Mouse (Mus musculus) MEL (cell line): ENCODE results near the gene Slc41a3. TPM values are rescaled to one million over a fixed set of nuclear protein-coding genes. Genes with fewer than 3 reads are reported as not detected.

Experiments
- DNase-seq: peaks from one replicate; pipeline ENCODE4 v3.0.0; 2011; ENCODE audit warnings: low read depth, low spot score
- H3K27ac ChIP-seq: 2 replicates; pipeline ENCODE4 v1.5.1; 2012; ENCODE audit warnings: low read depth, mild to moderate bottlenecking, control low read depth, low read length, moderate library complexity; ENCODE audit not compliant: control insufficient read depth
- H3K27me3 ChIP-seq, 2 experiments: fragments of 150-350 bp in 1 of 2; sonication (generic) in 1 of 2; 2 replicates each; pipeline ENCODE4 v1.6.1; 2012; ENCODE audit warnings: low read length in 2 of 2, mild to moderate bottlenecking in 2 of 2, improper control_type of control experiment in 1 of 2, moderate library complexity in 1 of 2; ENCODE audit not compliant: insufficient read depth in 2 of 2, control insufficient read depth in 1 of 2
- H3K36me3 ChIP-seq, 2 experiments: 2 replicates each; pipeline ENCODE4 v1.6.1; 2012 to 2014; ENCODE audit warnings: low read length in 2 of 2, improper control_type of control experiment in 1 of 2, inconsistent platforms in 1 of 2, mild to moderate bottlenecking in 1 of 2; ENCODE audit not compliant: insufficient read depth in 2 of 2, control insufficient read depth in 1 of 2
- H3K4me1 ChIP-seq, 2 experiments: fragments of 150-350 bp in 1 of 2; sonication (generic) in 1 of 2; 2 replicates each; pipeline ENCODE4 v1.6.1; 2012; ENCODE audit warnings: low read length in 2 of 2, improper control_type of control experiment in 1 of 2, mild to moderate bottlenecking in 1 of 2; ENCODE audit not compliant: insufficient read depth in 2 of 2, control insufficient read depth in 1 of 2
- H3K4me3 ChIP-seq, 2 experiments: fragments of 150-350 bp in 1 of 2; sonication (generic) in 1 of 2; 2 replicates each; pipeline ENCODE4 v1.5.1; 2012; ENCODE audit warnings: low read depth in 2 of 2, low read length in 2 of 2, mild to moderate bottlenecking in 2 of 2, moderate library complexity in 2 of 2, control low read depth in 1 of 2, improper control_type of control experiment in 1 of 2; ENCODE audit not compliant: control insufficient read depth in 1 of 2, insufficient read depth in 1 of 2
- H3K79me2 ChIP-seq: 2 replicates; pipeline ENCODE4 v1.6.1; 2012; ENCODE audit warnings: mild to moderate bottlenecking, low read length, moderate library complexity; ENCODE audit not compliant: control insufficient read depth, poor library complexity, insufficient read depth
- H3K9ac ChIP-seq: 2 replicates; pipeline ENCODE4 v1.6.1; 2012; ENCODE audit warnings: low read depth, mild to moderate bottlenecking, control low read depth, low read length, moderate library complexity; ENCODE audit not compliant: control insufficient read depth, poor library complexity, severe bottlenecking
- H3K9me3 ChIP-seq: fragments of 150-350 bp; sonication (generic); replicated peaks from 2 replicates; pipeline ENCODE4 v1.6.1; 2012; ENCODE audit warnings: mild to moderate bottlenecking, low read length, improper control_type of control experiment, moderate library complexity; ENCODE audit not compliant: insufficient read depth
- BHLHE40 ChIP-seq: IDR thresholded peaks from 2 replicates; pipeline ENCODE4 v1.6.1; 2012; ENCODE audit warnings: low read depth, mild to moderate bottlenecking, inconsistent platforms, low read length, improper control_type of control experiment, borderline replicate concordance
- EP300 ChIP-seq, 2 experiments: IDR thresholded peaks; 2 replicates each; pipeline ENCODE4 v1.6.1; 2011; ENCODE audit warnings: improper control_type of control experiment in 2 of 2, low read length in 2 of 2, low read depth in 1 of 2, mild to moderate bottlenecking in 1 of 2
- GABPA ChIP-seq: IDR thresholded peaks from 2 replicates; pipeline ENCODE4 v1.6.1; 2012; ENCODE audit warnings: low read depth, mild to moderate bottlenecking, inconsistent platforms, low read length, improper control_type of control experiment, moderate library complexity
- JUND ChIP-seq: IDR thresholded peaks from 2 replicates; pipeline ENCODE4 v1.6.1; 2011; ENCODE audit warnings: low read depth, mild to moderate bottlenecking, improper control_type of control experiment, low read length
- MAFK ChIP-seq: IDR thresholded peaks from 2 replicates; pipeline ENCODE4 v1.6.1; 2011; ENCODE audit warnings: low read depth, mild to moderate bottlenecking, low read length, improper control_type of control experiment, borderline replicate concordance
- MAX ChIP-seq: IDR thresholded peaks from 2 replicates; pipeline ENCODE4 v1.6.1; 2011; ENCODE audit warnings: low read length, improper control_type of control experiment
- MEF2A ChIP-seq: IDR thresholded peaks from 2 replicates; pipeline ENCODE4 v1.6.1; 2014; ENCODE audit warnings: low read depth, mild to moderate bottlenecking, inconsistent platforms, low read length, improper control_type of control experiment; ENCODE audit not compliant: poor library complexity, insufficient replicate concordance, severe bottlenecking; ENCODE audit errors: extremely low read depth
- MYC ChIP-seq: IDR thresholded peaks from 2 replicates; pipeline ENCODE4 v1.6.1; 2011; ENCODE audit warnings: low read depth, mild to moderate bottlenecking, low read length, improper control_type of control experiment, moderate library complexity
- TAL1 ChIP-seq: IDR thresholded peaks from 2 replicates; pipeline ENCODE4 v1.6.1; 2012; ENCODE audit warnings: mild to moderate bottlenecking, inconsistent platforms, low read length, moderate library complexity, mixed read lengths
- USF1 ChIP-seq: IDR thresholded peaks from 2 replicates; pipeline ENCODE4 v1.6.1; 2014; ENCODE audit warnings: low read depth, mild to moderate bottlenecking, inconsistent platforms, low read length, improper control_type of control experiment, moderate library complexity
- USF2 ChIP-seq, 2 experiments: IDR thresholded peaks; 2 replicates each; pipeline ENCODE4 v1.6.1; 2011 to 2012; ENCODE audit warnings: improper control_type of control experiment in 2 of 2, low read length in 2 of 2, borderline replicate concordance in 1 of 2, inconsistent platforms in 1 of 2, low read depth in 1 of 2, mild to moderate bottlenecking in 1 of 2; ENCODE audit not compliant: insufficient read depth in 1 of 2
- ZKSCAN1 ChIP-seq: IDR thresholded peaks from 2 replicates; pipeline ENCODE4 v1.6.1; 2012; ENCODE audit warnings: low read depth, mild to moderate bottlenecking, inconsistent platforms, low read length, improper control_type of control experiment, moderate library complexity
- polyA plus RNA-seq, 2 experiments: library from polyadenylated mRNA; stranded (reverse) in 1 of 2; unstranded in 1 of 2; fragments of >175 nt in 1 of 2; fragments of >200 nt in 1 of 2; gene quantifications; 2 replicates each; pipeline versions ENCODE4 v1.2.1 to v1.2.4; 2012; ENCODE audit warnings: low replicate concordance in 2 of 2, low read depth in 1 of 2; ENCODE audit not compliant: insufficient read length in 2 of 2, insufficient read depth in 1 of 2, missing spikeins in 1 of 2
- total RNA-seq: library from RNA; depleted of rRNA; stranded (reverse); fragments of 300-350 nt; gene quantifications from 2 replicates; pipeline ENCODE4 v1.2.3, GENCODE M21; 2012

The Slc41a3 gene
- total and polyA plus RNA-seq, 3 experiments, result 65.8 to 70.4 TPM; not detected in 1

GRCm38 (mm10) chr6:90556534-90557058, 47.9 kb upstream of the Slc41a3 start:
- Histone ChIP-seq H3K27ac (no peak overlapping the region), H3K4me1 (no peaks in the 10 kb centered on the region), H3K4me3 (no peak overlapping the region), H3K9ac (no peak overlapping the region), H3K9me3 (no peaks in the 10 kb centered on the region), H3K27me3 (no peaks in the 10 kb centered on the region; a peak in 1 of 4 replicates), H3K79me2 (no peaks in the 10 kb centered on the region), H3K36me3 (no peaks in the 10 kb centered on the region)
- DNase-seq, result no peak
- TF ChIP-seq GABPA (no peak), MAFK (no peak), EP300 (IDR thresholded peaks at IDR 0.05; ENCODE audit: low read depth in 1 of 2, low read length in 2 of 2) (no peak), USF2 (IDR thresholded peaks at IDR 0.05; ENCODE audit: borderline replicate concordance in 1 of 2, insufficient read depth in 1 of 2, low read depth in 1 of 2, low read length in 2 of 2) (no peak), MAX (no peak), BHLHE40 (no peak), ZKSCAN1 (no peak), TAL1 (no peak)

DNA sequence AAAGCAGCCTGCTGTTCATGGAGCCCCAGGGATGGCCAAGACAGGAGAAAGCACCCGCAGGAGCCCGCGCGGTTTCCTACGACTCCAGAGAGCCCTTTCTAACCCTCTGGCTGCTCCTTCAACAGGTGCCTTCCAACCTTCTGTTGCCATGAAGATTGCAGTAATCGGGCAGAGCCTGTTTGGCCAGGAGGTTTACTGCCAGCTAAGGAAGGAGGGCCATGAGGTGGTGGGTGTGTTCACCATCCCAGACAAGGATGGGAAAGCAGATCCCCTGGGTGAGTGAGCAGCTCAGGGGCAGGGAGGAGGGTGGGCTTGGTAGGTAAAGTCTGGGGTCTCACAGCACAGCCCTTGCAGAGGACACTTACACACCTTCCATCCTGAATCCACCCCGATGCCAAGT, 47.4 kb upstream of the Slc41a3 start:
- Histone ChIP-seq H3K4me1 (no peaks in the 10 kb centered on the region), H3K4me3 (no peak overlapping the region), H3K9ac (no peak overlapping the region), H3K27me3 (no peaks in the 10 kb centered on the region; a peak in 1 of 4 replicates), H3K9me3 (no peaks in the 10 kb centered on the region), H3K79me2 (no peaks in the 10 kb centered on the region), H3K27ac (no peak overlapping the region), H3K36me3 (no peaks in the 10 kb centered on the region)
- no peak for TF ChIP-seq USF1
- TF ChIP-seq JUND, result no peak
- no peak for TF ChIP-seq USF2 (IDR thresholded peaks at IDR 0.05; ENCODE audit: borderline replicate concordance in 1 of 2, insufficient read depth in 1 of 2, low read depth in 1 of 2, low read length in 2 of 2)
- TF ChIP-seq MYC, result no peak
- no peak for TF ChIP-seq TAL1
- TF ChIP-seq MEF2A, result no peak
- DNase-seq, result no peak
